Mouse (Mus musculus): Measurements from ENCODE around the gene Gmnn. TPM values are rescaled to one million over a fixed set of nuclear protein-coding genes. Genes with fewer than 3 reads are reported as not detected.

Gmnn gene
- polyA plus RNA-seq (2012; rRNA removed; ENCODE audit: low replicate concordance) = 0.99 and 2.4 TPM in 2 replicates

GRCm38 (mm10) chr13:24761403-24762227 is at the start of gene Gmnn:
TSS of gene Gmnn (minus strand) at chr13:24761923.

GRCm38 (mm10) chr13:24801308-24801921 is 39.7 kb upstream of the Gmnn start, which contains the start of gene BC005537:
TSS of gene BC005537 (plus strand) at chr13:24801657.

GRCm38 (mm10) chr13:24741028-24741427 is 20.7 kb downstream of the Gmnn start, which contains the start of gene Armh2:
TSS of gene Armh2 (plus strand) at chr13:24741232.

Other genes with a start within 250 kb of the Gmnn start
- 22.1 and 26.8 TPM in 2 replicates for gene Ripor2, start 179.7 kb downstream of the Gmnn start, polyA plus RNA-seq (2012; rRNA removed; ENCODE audit: low replicate concordance)
- gene Armh2, start 20.7 kb downstream of the Gmnn start, polyA plus RNA-seq (2012; rRNA removed; ENCODE audit: low replicate concordance) = not detected in 2 replicates
- gene BC005537, start 39.7 kb upstream of the Gmnn start, polyA plus RNA-seq (2012; rRNA removed; ENCODE audit: low replicate concordance) = 32.9 and 35.8 TPM in 2 replicates
- 38.7 and 80.1 TPM in 2 replicates for gene Acot13, start 69.6 kb upstream of the Gmnn start, polyA plus RNA-seq (2012; rRNA removed; ENCODE audit: low replicate concordance)
- 10.8 and 13.5 TPM in 2 replicates for gene Tdp2, start 69.8 kb upstream of the Gmnn start, polyA plus RNA-seq (2012; rRNA removed; ENCODE audit: low replicate concordance)
- gene D130043K22Rik, start 83.2 kb upstream of the Gmnn start, polyA plus RNA-seq (2012; rRNA removed; ENCODE audit: low replicate concordance) = 0.02 TPM in 1 of 2 replicates, not detected in the other
- 4.6 and 7.9 TPM in 2 replicates for gene Aldh5a1, start 175.7 kb upstream of the Gmnn start, polyA plus RNA-seq (2012; rRNA removed; ENCODE audit: low replicate concordance)
- 1.9 and 2.3 TPM in 2 replicates for gene Gpld1, start 181.2 kb upstream of the Gmnn start, polyA plus RNA-seq (2012; rRNA removed; ENCODE audit: low replicate concordance)

All from mammary gland, adult 2 months (tissue).